Mouse (Mus musculus) 3T3-L1 (cell line): ENCODE measurements around the gene Mfn1.

Experiments used
- DNase-seq: peaks from one replicate; pipeline ENCODE4 v3.0.0-alpha.2; 2015; ENCODE audit warnings: low read depth, low spot score

Mfn1 gene

DNA sequence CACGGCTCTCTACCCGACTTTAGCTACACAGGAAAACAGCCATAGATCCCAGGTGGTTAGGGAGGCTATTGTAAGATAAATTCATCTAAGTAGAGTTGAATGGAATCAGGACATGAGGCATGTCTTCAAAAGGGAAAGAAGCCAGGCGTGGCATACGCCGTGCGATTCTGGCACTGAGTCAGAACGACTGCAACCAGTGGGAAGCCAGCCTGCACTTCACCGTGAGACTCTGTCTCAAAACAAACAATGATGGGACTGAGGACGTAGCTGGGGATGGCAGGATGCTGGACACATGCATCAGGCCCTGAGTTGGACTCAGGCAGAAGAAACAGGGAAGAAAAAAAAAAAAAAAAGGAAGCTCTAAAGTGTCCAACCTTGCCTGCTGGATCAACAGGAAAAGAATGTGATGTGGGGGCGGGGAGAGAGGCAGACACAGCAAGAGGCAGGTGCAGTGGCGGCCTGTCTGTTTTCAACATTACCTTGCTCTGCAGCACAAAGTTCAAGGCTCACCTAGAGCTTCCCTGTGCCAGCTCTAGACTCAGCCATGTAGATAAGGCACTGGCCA, 82.4 kb downstream of the Mfn1 start:
- DNase-seq: no peak

DNA sequence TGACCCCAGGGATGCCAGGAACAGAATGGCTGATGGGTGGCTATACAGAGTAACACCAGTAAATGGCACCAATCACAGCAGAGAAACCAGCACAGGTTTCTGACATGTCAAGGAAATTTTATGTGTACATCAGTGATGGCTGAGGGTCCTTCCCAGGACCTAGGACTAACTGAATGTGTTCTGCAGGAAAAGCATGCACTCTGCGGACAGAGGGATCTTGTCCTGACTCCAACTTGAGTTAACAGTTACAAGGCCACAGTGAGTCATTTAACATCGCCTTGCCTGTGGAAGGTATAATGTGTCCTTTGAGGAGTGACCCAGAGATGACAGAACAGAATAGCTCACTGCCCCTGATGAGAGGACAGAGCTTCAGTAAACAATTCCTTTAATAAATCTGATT, 85.5 kb downstream of the Mfn1 start:
- DNase-seq: peak; percentile 17

DNA sequence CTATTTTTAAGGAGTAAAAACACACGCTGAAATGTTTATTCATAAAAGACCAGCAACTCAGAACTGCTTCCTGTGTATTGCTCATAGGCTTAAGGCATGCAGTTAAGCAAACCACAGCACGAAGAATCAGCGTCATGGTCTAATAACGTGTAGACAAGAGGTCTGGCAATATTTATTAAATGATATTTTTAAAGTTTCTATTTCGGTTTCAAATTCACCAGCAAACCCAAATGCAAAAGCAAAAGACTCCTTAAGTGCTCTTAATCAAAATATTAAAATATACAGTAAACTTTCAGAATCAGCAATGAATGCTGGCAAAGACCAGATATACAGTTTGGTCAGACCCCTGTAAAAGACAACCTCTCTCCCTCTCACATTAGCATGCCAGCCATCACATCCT, 86.1 kb downstream of the Mfn1 start:
- peak; percentile 72 for DNase-seq

DNA sequence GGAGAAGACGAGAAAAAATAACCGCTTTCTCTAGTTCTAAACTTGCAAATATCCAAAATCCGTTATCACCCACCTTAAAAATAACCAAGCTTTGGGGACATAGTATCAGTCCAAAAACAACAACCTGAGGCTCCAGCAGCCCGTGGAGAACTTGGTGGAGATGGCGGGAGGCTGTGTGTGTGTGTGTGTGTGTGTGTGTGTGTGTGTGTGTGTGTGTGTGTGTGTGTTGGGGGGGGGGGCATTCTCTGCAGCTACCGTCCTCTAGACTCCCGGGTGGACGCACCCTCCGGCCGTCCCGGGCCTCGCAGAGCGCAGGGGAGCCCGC, 86.7 kb downstream of the Mfn1 start:
- no peak for DNase-seq

DNA sequence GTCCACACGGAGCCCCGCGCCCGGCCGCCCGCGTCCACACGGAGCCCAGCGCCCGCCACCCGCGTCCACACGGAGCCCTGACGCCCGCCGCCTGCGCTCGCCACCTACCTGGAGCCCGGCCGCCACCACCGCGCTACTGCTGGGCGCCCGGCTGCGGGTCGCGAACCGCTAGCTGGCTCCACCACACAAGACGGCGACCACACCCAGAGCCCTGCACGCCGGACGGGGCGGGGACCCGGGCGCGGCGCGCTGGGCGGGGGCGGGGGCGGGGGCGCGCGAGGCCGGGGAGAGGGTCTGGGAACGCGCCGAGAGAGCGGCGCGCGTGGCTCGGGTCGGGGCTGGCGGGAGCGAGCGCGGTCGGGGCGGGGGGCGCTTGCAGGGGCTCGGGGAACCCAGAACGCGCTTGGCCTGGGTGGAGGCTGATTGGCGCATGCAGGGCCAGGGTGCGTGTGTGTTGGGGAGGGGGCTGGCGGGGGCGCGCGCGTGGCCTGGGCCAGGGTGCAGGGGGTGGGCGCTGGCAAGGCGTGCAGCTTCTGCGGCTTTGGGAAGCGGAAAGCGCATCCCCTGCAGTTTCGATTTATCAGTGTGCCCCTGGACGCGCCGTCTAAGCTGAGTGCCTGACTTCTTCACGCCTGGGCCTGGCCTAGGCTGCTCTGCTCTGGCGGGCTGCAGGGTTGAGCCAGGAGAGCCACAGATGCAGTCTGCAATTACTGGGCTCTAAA, 87.2 kb downstream of the Mfn1 start, which contains the start of gene Gnb4:
TSS of gene Gnb4 (minus strand) at position 255 of the 722 bp plus-strand sequence.
- no peak for DNase-seq

DNA sequence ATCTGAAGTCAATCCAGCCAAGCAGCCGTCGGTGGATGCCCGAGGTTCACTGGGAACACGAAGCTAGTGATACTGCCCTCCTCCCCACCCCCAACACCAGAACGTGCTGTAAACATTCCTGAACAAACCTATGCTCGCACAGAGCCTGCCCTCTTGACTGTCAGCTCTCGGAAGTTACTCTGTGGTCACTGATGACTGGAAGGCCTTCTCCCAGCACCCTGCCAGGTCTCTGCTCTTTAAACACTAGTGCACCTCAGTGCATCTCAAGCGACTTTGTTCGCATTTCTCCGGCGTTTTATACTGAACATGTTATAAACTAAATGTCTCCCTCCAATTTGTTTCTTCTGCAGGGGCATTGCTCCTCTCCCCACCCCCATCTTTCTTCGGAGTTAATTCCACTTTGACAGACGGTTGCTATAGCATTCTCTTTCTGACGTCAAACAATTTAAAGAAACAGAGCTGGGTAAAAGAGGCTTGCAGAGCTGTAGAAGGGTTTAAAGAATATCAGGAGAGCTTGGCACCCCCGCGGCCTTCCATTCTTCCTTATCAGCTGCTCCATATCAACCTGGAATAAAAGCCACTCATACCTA, 87.9 kb downstream of the Mfn1 start:
- DNase-seq: peak; percentile 11

DNA sequence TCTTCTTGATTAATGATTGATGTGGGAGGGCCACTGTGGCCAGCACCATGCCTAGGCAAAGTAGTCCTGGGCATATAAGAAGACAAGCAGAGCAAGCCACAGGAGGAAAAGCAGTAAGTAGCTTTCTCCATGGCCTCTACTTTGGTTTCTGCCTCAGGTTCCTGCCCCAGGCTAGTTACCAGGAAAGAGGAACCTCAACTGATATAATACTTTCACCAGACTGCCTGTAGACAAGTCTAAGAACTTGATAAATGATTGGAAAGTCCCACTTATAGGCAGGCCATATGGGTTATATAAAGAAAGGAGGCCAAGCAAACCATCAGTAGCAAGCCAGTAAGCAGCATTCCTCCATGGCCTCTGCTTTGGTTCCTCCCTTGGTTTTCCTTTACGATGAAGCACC, 92.4 kb downstream of the Mfn1 start:
- no peak for DNase-seq

DNA sequence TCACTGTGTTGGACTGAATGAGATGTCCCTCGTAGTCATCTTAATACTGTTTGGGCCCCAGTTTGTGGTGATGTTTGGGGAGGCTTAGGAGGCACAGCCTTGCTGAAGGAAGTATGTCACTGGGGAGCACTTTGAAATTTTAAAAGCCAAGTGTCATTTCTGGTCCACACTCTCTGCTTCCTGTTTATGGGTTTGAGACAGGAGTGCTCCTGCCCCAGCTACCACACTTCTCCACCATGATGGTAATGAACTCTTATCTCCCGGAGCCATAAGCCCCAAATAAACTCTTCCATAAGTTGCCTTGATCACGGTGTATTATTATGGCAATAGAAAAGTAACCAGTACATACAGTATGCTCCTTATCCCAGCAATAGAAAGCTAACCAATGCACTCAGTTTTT, 92.8 kb downstream of the Mfn1 start:
- no peak for DNase-seq

DNA sequence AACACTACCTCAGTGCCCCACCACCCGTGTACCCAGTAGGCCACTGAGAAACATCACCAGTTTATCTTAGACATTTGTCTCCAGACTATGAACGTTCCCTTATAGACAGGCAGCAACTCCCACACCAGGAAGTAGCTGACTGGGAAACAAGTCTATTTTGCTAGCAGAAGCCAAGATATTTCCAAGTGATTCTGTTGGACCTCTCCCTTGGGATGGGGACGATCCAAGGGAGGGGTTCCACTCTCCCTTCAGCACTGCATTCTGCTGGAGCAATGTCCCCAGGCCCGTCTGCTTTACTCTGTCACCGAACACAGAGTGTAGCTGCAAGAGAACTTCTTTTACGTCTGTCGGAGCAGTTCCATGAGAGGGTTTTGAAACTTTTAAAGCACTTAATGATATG, 98.9 kb downstream of the Mfn1 start:
- no peak for DNase-seq
